Mouse (Mus musculus) spleen, adult 2 months (tissue): ENCODE results near the gene Rnase10. TPM values are rescaled to one million over a fixed set of nuclear protein-coding genes. Genes with fewer than 3 reads are reported as not detected.
A peak's percentile ranks its signal among the peaks of the same experiment; 100 is the strongest.
"Not testable (repeated sequence)": the region's sequence is repeated elsewhere in the genome, so short reads cannot be mapped to it uniquely, and the experiment has no call there.

Experiments
- DNase-seq, 2 experiments: peaks; one replicate each; pipeline versions ENCODE4 v3.0.0 to v3.0.0-alpha.2; 2012 to 2021; ENCODE audit warnings: low spot score in 2 of 2, low read depth in 1 of 2
- H3K27ac ChIP-seq: fragments of 200-500 bp; 2 replicates; pipeline ENCODE4 v1.5.1; 2012; ENCODE audit warnings: low read length, inconsistent platforms; ENCODE audit not compliant: insufficient read depth
- H3K27me3 ChIP-seq: fragments of 200-500 bp; 2 replicates; pipeline ENCODE4 v1.6.1; 2012; ENCODE audit warnings: mild to moderate bottlenecking, moderate library complexity, low read length, inconsistent platforms; ENCODE audit not compliant: control insufficient read depth, insufficient read depth
- H3K36me3 ChIP-seq: fragments of 200-500 bp; 2 replicates; pipeline ENCODE4 v1.6.1; 2012; ENCODE audit warnings: mild to moderate bottlenecking, low read length, inconsistent platforms; ENCODE audit not compliant: control insufficient read depth, insufficient read depth
- H3K4me1 ChIP-seq: fragments of 200-500 bp; 2 replicates; pipeline ENCODE4 v1.6.1; 2011; ENCODE audit warnings: inconsistent platforms; ENCODE audit not compliant: control insufficient read depth, insufficient read depth, insufficient read length
- H3K4me3 ChIP-seq: fragments of 200-500 bp; 2 replicates; pipeline ENCODE4 v1.5.1; 2011; ENCODE audit warnings: mild to moderate bottlenecking, inconsistent platforms; ENCODE audit not compliant: insufficient read depth, insufficient read length; ENCODE audit errors: extremely low read depth
- CTCF ChIP-seq: fragments of 200-500 bp; IDR thresholded peaks from 2 replicates; pipeline ENCODE4 v1.5.1; 2011; ENCODE audit warnings: mild to moderate bottlenecking, inconsistent platforms; ENCODE audit not compliant: insufficient read depth, insufficient read length, insufficient replicate concordance; ENCODE audit errors: extremely low read depth
- POLR2A ChIP-seq: fragments of 200-500 bp; IDR thresholded peaks from 2 replicates; pipeline ENCODE4 v1.6.1; 2011; ENCODE audit warnings: low read depth, low read length, inconsistent platforms
- WGBS: fragments of 180-500 bp; shearing (Covaris S2); methylation state at CpG from one replicate; pipeline ENCODE4 v1.1.7; 2018; 5-methylcytosine and 5-hydroxymethylcytosine counted together
- polyA plus RNA-seq: library from polyadenylated mRNA; depleted of rRNA; stranded (reverse); fragments of >200 nt; gene quantifications from 2 replicates; pipeline ENCODE4 v1.2.3, GENCODE M21; 2012

Gene Rnase10
- polyA plus RNA-seq, 1 experiment, result not detected

- no peak for DNase-seq
- Histone ChIP-seq H3K4me1 (no peaks in the 10 kb centered on the region), H3K4me3 (no peak overlapping the region), H3K27ac (no peak overlapping the region), H3K27me3 (no peaks in the 10 kb centered on the region), H3K36me3 (no peaks in the 10 kb centered on the region)
- 85% methylated on average over 6 of the region's 6 CpGs for WGBS
- TF ChIP-seq POLR2A (no peak), CTCF (no peak)
Observed at GRCm38 (mm10) chr14:51009572-51009971, 2.0 kb downstream of the Rnase10 start.

GRCm38 (mm10) chr14:51014724-51015123 is 7.2 kb downstream of the Rnase10 start:
- 87% methylated on average over 3 of the region's 3 CpGs for WGBS
- not testable (repeated sequence) for H3K4me3 ChIP-seq, DNase-seq, H3K27me3 ChIP-seq, H3K36me3 ChIP-seq, H3K4me1 ChIP-seq, H3K27ac ChIP-seq

- no peak for TF ChIP-seq POLR2A
- TF ChIP-seq CTCF, result no peak
- no peaks in the 10 kb centered on the region for H3K4me1 ChIP-seq
Observed at GRCm38 (mm10) chr14:51015780-51016179, 8.2 kb downstream of the Rnase10 start.

GRCm38 (mm10) chr14:51017256-51017655 is 9.7 kb downstream of the Rnase10 start:
- no peak for DNase-seq
- H3K4me3 ChIP-seq, result no peak overlapping the region
- H3K4me1 ChIP-seq, result no peaks in the 10 kb centered on the region
- WGBS, result 86% methylated on average over 3 of the region's 3 CpGs
- no peak overlapping the region for H3K27ac ChIP-seq
- H3K36me3 ChIP-seq, result no peaks in the 10 kb centered on the region
- no peak for TF ChIP-seq POLR2A
- TF ChIP-seq CTCF, result no peak
- H3K27me3 ChIP-seq, result no peaks in the 10 kb centered on the region

More at GRCm38 (mm10) chr14:51015780-51016179, 8.2 kb downstream of the Rnase10 start:
- Histone ChIP-seq H3K4me3 (no peak overlapping the region), H3K27ac (no peak overlapping the region), H3K27me3 (no peaks in the 10 kb centered on the region), H3K36me3 (no peaks in the 10 kb centered on the region)
- no peak for DNase-seq

GRCm38 (mm10) chr14:51023457-51023856 is 15.9 kb downstream of the Rnase10 start:
- WGBS, result 92% methylated on average over 4 of the region's 4 CpGs

GRCm38 (mm10) chr14:51024820-51025219 is 17.3 kb downstream of the Rnase10 start:
- no peaks in the 10 kb centered on the region for H3K27me3 ChIP-seq
- 79% methylated on average over 1 of the region's 1 CpGs for WGBS
- no peak overlapping the region for H3K27ac ChIP-seq
- DNase-seq, result no peak
- no peak for TF ChIP-seq POLR2A
- no peak for TF ChIP-seq CTCF
- H3K4me1 ChIP-seq, result no peaks in the 10 kb centered on the region
- no peaks in the 10 kb centered on the region for H3K36me3 ChIP-seq
- H3K4me3 ChIP-seq, result no peak overlapping the region

More at GRCm38 (mm10) chr14:51023457-51023856, 15.9 kb downstream of the Rnase10 start:
- Histone ChIP-seq H3K27ac (no peak overlapping the region), H3K4me1 (no peaks in the 10 kb centered on the region), H3K27me3 (no peaks in the 10 kb centered on the region), H3K4me3 (no peak overlapping the region), H3K36me3 (no peaks in the 10 kb centered on the region)
- no peak for TF ChIP-seq POLR2A
- no peak for TF ChIP-seq CTCF
- DNase-seq, result no peak

GRCm38 (mm10) chr14:51026391-51027133 is 19.0 kb downstream of the Rnase10 start:
- no peaks in the 10 kb centered on the region for H3K36me3 ChIP-seq
- no peaks in the 10 kb centered on the region for H3K27me3 ChIP-seq
- H3K4me1 ChIP-seq, result no peaks in the 10 kb centered on the region
- H3K27ac ChIP-seq, result no peak overlapping the region
- TF ChIP-seq CTCF, result peak; percentile 33; the same call in 1 of the 2 replicates
- no peak for TF ChIP-seq POLR2A
- no peak overlapping the region for H3K4me3 ChIP-seq
- 39% methylated on average over 5 of the region's 5 CpGs for WGBS
- peak; percentile 69 to 74 for DNase-seq
